Mouse (Mus musculus): Measurements from ENCODE around the gene Rbms3. TPM values are rescaled to one million over a fixed set of nuclear protein-coding genes. Genes with fewer than 3 reads are reported as not detected.

Rbms3 gene
- polyA plus RNA-seq, 1 experiment, result not detected

- WGBS, result 66% methylated on average over 12 of the region's 12 CpGs
- no peak overlapping the region for H3K4me3 ChIP-seq (ENCODE audit: insufficient read depth, low read depth, low read length)
- peaks cover 10% of the 10 kb centered on the region for H3K4me1 ChIP-seq (ENCODE audit: control insufficient read depth, insufficient read depth, low read length)
- no peak overlapping the region for H3K27ac ChIP-seq (ENCODE audit: insufficient read depth, low read depth, low read length)
- TF ChIP-seq CTCF (IDR thresholded peaks at IDR 0.05; ENCODE audit: insufficient read depth, low read depth, low read length), result no peak
- no peak for TF ChIP-seq POLR2A (IDR thresholded peaks at IDR 0.05; ENCODE audit: insufficient read depth, low read depth, low read length)
Observed at GRCm38 (mm10) chr9:117246173-117246572, 383.5 kb downstream of the Rbms3 start.

GRCm38 (mm10) chr9:117243365-117243764 is 386.3 kb downstream of the Rbms3 start:
- TF ChIP-seq POLR2A (IDR thresholded peaks at IDR 0.05; ENCODE audit: insufficient read depth, low read depth, low read length) (no peak), CTCF (IDR thresholded peaks at IDR 0.05; ENCODE audit: insufficient read depth, low read depth, low read length) (no peak)
- no peak overlapping the region for H3K27ac ChIP-seq (ENCODE audit: insufficient read depth, low read depth, low read length)
- WGBS, result 96% methylated on average over 7 of the region's 7 CpGs
- no peak overlapping the region for H3K4me3 ChIP-seq (ENCODE audit: insufficient read depth, low read depth, low read length)
- H3K4me1 ChIP-seq (ENCODE audit: control insufficient read depth, insufficient read depth, low read length), result peaks cover 10% of the 10 kb centered on the region

GRCm38 (mm10) chr9:117234726-117235075 is 395.0 kb downstream of the Rbms3 start:
- no peak overlapping the region for H3K4me3 ChIP-seq (ENCODE audit: insufficient read depth, low read depth, low read length)
- no peak overlapping the region for H3K27ac ChIP-seq (ENCODE audit: insufficient read depth, low read depth, low read length)
- no peak for TF ChIP-seq POLR2A (IDR thresholded peaks at IDR 0.05; ENCODE audit: insufficient read depth, low read depth, low read length)
- no peak for TF ChIP-seq CTCF (IDR thresholded peaks at IDR 0.05; ENCODE audit: insufficient read depth, low read depth, low read length)
- H3K4me1 ChIP-seq (ENCODE audit: control insufficient read depth, insufficient read depth, low read length), result no peaks in the 10 kb centered on the region
- WGBS, result 51% methylated on average over 6 of the region's 6 CpGs

- Histone ChIP-seq H3K4me3 (ENCODE audit: insufficient read depth, low read depth, low read length) (no peak overlapping the region), H3K27ac (ENCODE audit: insufficient read depth, low read depth, low read length) (no peak overlapping the region), H3K4me1 (ENCODE audit: control insufficient read depth, insufficient read depth, low read length) (no peaks in the 10 kb centered on the region)
- TF ChIP-seq CTCF (IDR thresholded peaks at IDR 0.05; ENCODE audit: insufficient read depth, low read depth, low read length) (no peak), POLR2A (IDR thresholded peaks at IDR 0.05; ENCODE audit: insufficient read depth, low read depth, low read length) (no peak)
- WGBS, result 97% methylated on average over 5 of the region's 5 CpGs
Observed at GRCm38 (mm10) chr9:117234065-117234725, 395.5 kb downstream of the Rbms3 start.

- no peak for TF ChIP-seq CTCF (IDR thresholded peaks at IDR 0.05; ENCODE audit: insufficient read depth, low read depth, low read length)
- Histone ChIP-seq H3K27ac (ENCODE audit: insufficient read depth, low read depth, low read length) (no peak overlapping the region), H3K4me1 (ENCODE audit: control insufficient read depth, insufficient read depth, low read length) (no peaks in the 10 kb centered on the region), H3K4me3 (ENCODE audit: insufficient read depth, low read depth, low read length) (no peak overlapping the region)
- 90% methylated on average over 8 of the region's 8 CpGs for WGBS
Observed at GRCm38 (mm10) chr9:117222741-117223140, 407.0 kb downstream of the Rbms3 start.

- Histone ChIP-seq H3K4me1 (ENCODE audit: control insufficient read depth, insufficient read depth, low read length) (no peaks in the 10 kb centered on the region), H3K4me3 (ENCODE audit: insufficient read depth, low read depth, low read length) (no peak overlapping the region), H3K27ac (ENCODE audit: insufficient read depth, low read depth, low read length) (no peak overlapping the region)
- TF ChIP-seq CTCF (IDR thresholded peaks at IDR 0.05; ENCODE audit: insufficient read depth, low read depth, low read length) (no peak), POLR2A (IDR thresholded peaks at IDR 0.05; ENCODE audit: insufficient read depth, low read depth, low read length) (no peak)
- WGBS, result 88% methylated on average over 4 of the region's 4 CpGs
Observed at GRCm38 (mm10) chr9:117221481-117221880, 408.2 kb downstream of the Rbms3 start.

- no peak overlapping the region for H3K27ac ChIP-seq (ENCODE audit: insufficient read depth, low read depth, low read length)
- H3K4me1 ChIP-seq (ENCODE audit: control insufficient read depth, insufficient read depth, low read length), result no peaks in the 10 kb centered on the region
- TF ChIP-seq CTCF (IDR thresholded peaks at IDR 0.05; ENCODE audit: insufficient read depth, low read depth, low read length) (no peak), POLR2A (IDR thresholded peaks at IDR 0.05; ENCODE audit: insufficient read depth, low read depth, low read length) (no peak)
- H3K4me3 ChIP-seq (ENCODE audit: insufficient read depth, low read depth, low read length), result no peak overlapping the region
- 65% methylated on average over 9 of the region's 9 CpGs for WGBS
Observed at GRCm38 (mm10) chr9:117216026-117216755, 413.5 kb downstream of the Rbms3 start.

GRCm38 (mm10) chr9:117212023-117212422 is 417.7 kb downstream of the Rbms3 start:
- TF ChIP-seq POLR2A (IDR thresholded peaks at IDR 0.05; ENCODE audit: insufficient read depth, low read depth, low read length), result no peak

GRCm38 (mm10) chr9:117210344-117210743 is 419.4 kb downstream of the Rbms3 start:
- Histone ChIP-seq H3K27ac (ENCODE audit: insufficient read depth, low read depth, low read length) (no peak overlapping the region), H3K4me3 (ENCODE audit: insufficient read depth, low read depth, low read length) (no peak overlapping the region), H3K4me1 (ENCODE audit: control insufficient read depth, insufficient read depth, low read length) (no peaks in the 10 kb centered on the region)
- 98% methylated on average over 2 of the region's 2 CpGs for WGBS
- TF ChIP-seq CTCF (IDR thresholded peaks at IDR 0.05; ENCODE audit: insufficient read depth, low read depth, low read length) (no peak), POLR2A (IDR thresholded peaks at IDR 0.05; ENCODE audit: insufficient read depth, low read depth, low read length) (no peak)

More at GRCm38 (mm10) chr9:117212023-117212422, 417.7 kb downstream of the Rbms3 start:
- H3K27ac ChIP-seq (ENCODE audit: insufficient read depth, low read depth, low read length), result no peak overlapping the region
- WGBS, result 69% methylated on average over 4 of the region's 4 CpGs
- H3K4me1 ChIP-seq (ENCODE audit: control insufficient read depth, insufficient read depth, low read length), result no peaks in the 10 kb centered on the region
- no peak overlapping the region for H3K4me3 ChIP-seq (ENCODE audit: insufficient read depth, low read depth, low read length)
